8 mouse cellular contexts compared by ENCODE assay signal in the genomic region with DNA sequence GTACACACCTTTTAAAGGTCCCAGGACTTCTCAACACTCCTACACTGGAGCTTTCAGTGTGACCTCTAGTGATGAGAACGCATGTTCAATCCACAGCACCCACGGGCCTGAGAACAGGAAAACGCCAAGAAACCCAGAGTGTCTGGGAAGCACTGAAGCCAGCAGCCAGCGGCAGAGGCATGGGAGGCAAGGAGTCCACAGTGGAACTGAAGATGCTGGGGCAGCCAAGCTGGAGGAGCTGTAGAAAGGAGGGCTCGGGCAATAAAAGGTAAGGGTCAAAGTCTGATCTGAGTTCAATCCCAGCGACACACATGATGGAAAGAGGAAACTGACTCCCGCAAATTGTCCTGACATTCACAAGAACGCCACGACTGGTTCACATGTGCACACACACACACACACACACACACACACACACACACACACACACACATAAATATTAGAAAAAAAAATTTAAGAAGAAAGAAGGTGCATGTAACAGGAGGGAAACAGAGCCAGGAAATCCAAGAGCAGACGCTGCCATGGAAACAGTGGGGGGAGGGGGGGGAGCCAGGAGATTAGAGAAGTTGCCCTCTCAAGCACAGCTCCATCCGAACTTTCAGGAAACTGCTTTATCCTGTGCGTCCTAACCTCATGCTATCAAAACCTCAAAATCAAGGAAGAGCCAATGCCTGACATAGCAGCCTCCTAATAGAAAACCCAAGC. TPM values are rescaled to one million over a fixed set of nuclear protein-coding genes. Genes with fewer than 3 reads are reported as not detected.
DNase-seq lines count a peak whose midpoint lies in the region; ATAC-seq lines count a peak whose summit lies in the region.

No protein-coding gene starts in this region.

- no peaks in the 10 kb centered on the region for H3K27me3 ChIP-seq in heart, embryonic 16.5 days (ENCODE audit: control insufficient read depth, insufficient read depth, low read length)

- peak overlapping the region; percentile 93 for H3K27ac ChIP-seq in heart, embryonic 16.5 days (ENCODE audit: low read length)

- no peaks in the 10 kb centered on the region for H3K36me3 ChIP-seq in heart, embryonic 16.5 days (ENCODE audit: control insufficient read depth, insufficient read depth)

- ATAC-seq in heart, embryonic 16.5 days (replicated peaks; ENCODE audit: extremely low read depth, insufficient read depth, low FRiP score), result peak; percentile 14
- no peak for ATAC-seq in granulocyte monocyte progenitor cell, adult 5-6 weeks (replicated peaks; ENCODE audit: poor library complexity, severe bottlenecking)

- H3K9ac ChIP-seq in heart, embryonic 16.5 days (ENCODE audit: low read length), result peak overlapping the region; percentile 73

- peak overlapping the region; percentile 61 for H3K4me3 ChIP-seq in heart, embryonic 16.5 days (ENCODE audit: low read length)

- DNase-seq in A20 (ENCODE audit: low read depth, low spot score), result peak; percentile 20
- DNase-seq in adrenal gland, postnatal 10 days, result peak; percentile 30
- DNase-seq in kidney, postnatal 14 days, result peak; percentile 53
- DNase-seq in lung, postnatal 4 days, result peak; percentile 33 to 38
- no peak for DNase-seq in frontal cortex, postnatal 14 days (ENCODE audit: low spot score in 2 of 2)
- DNase-seq in B cell, adult 2 months, result no peak

- H3K4me2 ChIP-seq in heart, embryonic 16.5 days (ENCODE audit: low read depth, low read length), result peak overlapping the region; percentile 99

- peaks cover 30% of the 10 kb centered on the region for H3K4me1 ChIP-seq in heart, embryonic 16.5 days (ENCODE audit: control insufficient read depth, insufficient read depth, low read length)

- 10% methylated on average over 12 of the region's 12 CpGs for WGBS in heart, embryonic 16.5 days

- H3K9me3 ChIP-seq in heart, embryonic 16.5 days (replicated peaks; ENCODE audit: control insufficient read depth, low read length), result no peaks in the 10 kb centered on the region

RNA-seq across cellular contexts. Expression of a gene that starts 11.2 kb away (rescaled TPM):
- total RNA-seq in adrenal gland, postnatal 10 days (2021), result 1,000 to 10,000 TPM; 3,217 to 3,266 TPM
- polyA plus RNA-seq in heart, embryonic 16.5 days (2015; fragmentation: Nextera tagmentation; extraction: Ambion mirVana), result 770 and 775 TPM in 2 replicates
- 4,580 and 4,737 TPM in 2 replicates for total RNA-seq in granulocyte monocyte progenitor cell, adult 5-6 weeks (2014; fragmentation: Nextera tagmentation)
- 844 and 942 TPM in 2 replicates for total RNA-seq in granulocyte monocyte progenitor cell, adult 5-6 weeks (2017)

RNA-seq across cellular contexts. Expression of a gene that starts 46.9 kb away (rescaled TPM):
- total RNA-seq in adrenal gland, postnatal 10 days (2021), result 10 to 100 TPM; 35.2 to 50.6 TPM
- 5.7 and 5.8 TPM in 2 replicates for polyA plus RNA-seq in heart, embryonic 16.5 days (2015; fragmentation: Nextera tagmentation; extraction: Ambion mirVana)
- total RNA-seq in granulocyte monocyte progenitor cell, adult 5-6 weeks (2014; fragmentation: Nextera tagmentation), result 15.4 and 26.2 TPM in 2 replicates
- 16.0 and 20.5 TPM in 2 replicates for total RNA-seq in granulocyte monocyte progenitor cell, adult 5-6 weeks (2017)

Comparison
In these comparisons a context has a peak if more than half of its experiments do, and no peak if none do; other contexts are left out.
1. DNase-seq: peak in A20 (single experiment), adrenal gland, postnatal 10 days (single experiment), kidney, postnatal 14 days (single experiment) and lung, postnatal 4 days (2 of 2); none in frontal cortex, postnatal 14 days (0 of 2) and B cell, adult 2 months (0 of 2).